Mouse (Mus musculus) small intestine, adult 2 months (tissue): ENCODE data around the gene Trhde.
A peak's percentile ranks its signal among the peaks of the same experiment; 100 is the strongest.

Experiments used
- CTCF ChIP-seq: fragments of 200-500 bp; IDR thresholded peaks from 2 replicates; pipeline ENCODE4 v1.5.1; 2012; ENCODE audit warnings: low read depth, mild to moderate bottlenecking, control low read depth, inconsistent platforms, low read length, moderate library complexity, mixed read lengths; ENCODE audit not compliant: insufficient replicate concordance, insufficient read length; ENCODE audit errors: extremely low read depth
- POLR2A ChIP-seq: fragments of 200-500 bp; IDR thresholded peaks from 2 replicates; pipeline ENCODE4 v1.6.1; 2012; ENCODE audit warnings: low read depth, mild to moderate bottlenecking, control low read depth, inconsistent platforms, low read length, moderate library complexity

GRCm38 (mm10) chr10:114805884-114806283 lies 3.8 kb upstream of the Trhde start:
- TF ChIP-seq CTCF (peak; percentile 17; the same call in 1 of the 2 replicates), POLR2A (no peak)
